Mouse (Mus musculus) intestine, embryonic 14.5 days (tissue): Measurements from ENCODE around the gene Abcg4. TPM values are rescaled to one million over a fixed set of nuclear protein-coding genes. Genes with fewer than 3 reads are reported as not detected.
"Not testable (repeated sequence)": the region's sequence is repeated elsewhere in the genome, so short reads cannot be mapped to it uniquely, and the experiment has no call there.

Experiments
- ATAC-seq: fragments of 200-750 bp; cut with Nextera tagmentation; replicated peaks from 2 replicates; pipeline ENCODE4 v1.8.0; 2017; ENCODE audit warnings: low read depth, moderate number of reproducible peaks, moderate TSS enrichment, moderate library complexity; ENCODE audit not compliant: low FRiP score, low TSS enrichment
- DNase-seq: peaks from one replicate; pipeline ENCODE4 v3.0.0-alpha.2; 2018; ENCODE audit warnings: low spot score
- H3K27ac ChIP-seq: fragments of 300-500 bp; sonication (generic); 2 replicates; pipeline ENCODE4 v1.5.1; 2014; ENCODE audit warnings: low read depth, mild to moderate bottlenecking, control low read depth
- H3K27me3 ChIP-seq: fragments of 300-500 bp; sonication (generic); replicated peaks from 2 replicates; pipeline ENCODE4 v1.6.1; 2014; ENCODE audit warnings: low read length, control low read depth; ENCODE audit not compliant: control insufficient read depth, insufficient read depth
- H3K36me3 ChIP-seq: fragments of 300-500 bp; sonication (generic); 2 replicates; pipeline ENCODE4 v1.6.1; 2014; ENCODE audit warnings: low read length, control low read depth; ENCODE audit not compliant: control insufficient read depth, insufficient read depth
- H3K4me1 ChIP-seq: fragments of 300-500 bp; sonication (generic); replicated peaks from 2 replicates; pipeline ENCODE4 v1.6.1; 2014; ENCODE audit warnings: low read length, control low read depth, mixed read lengths; ENCODE audit not compliant: control insufficient read depth, insufficient read depth
- H3K4me2 ChIP-seq: fragments of 300-500 bp; sonication (generic); 2 replicates; pipeline ENCODE4 v1.6.1; 2014; ENCODE audit warnings: low read length
- H3K4me3 ChIP-seq: fragments of 300-500 bp; sonication (generic); 2 replicates; pipeline ENCODE4 v1.5.1; 2014; ENCODE audit warnings: low read depth, low read length, control low read depth, mixed read lengths
- H3K9ac ChIP-seq: fragments of 300-500 bp; sonication (generic); 2 replicates; pipeline ENCODE4 v1.6.1; 2014; ENCODE audit warnings: mild to moderate bottlenecking, low read length
- H3K9me3 ChIP-seq: fragments of 300-500 bp; sonication (generic); 2 replicates; pipeline ENCODE4 v1.6.1; 2016; ENCODE audit warnings: low read length, control low read depth; ENCODE audit not compliant: control insufficient read depth
- WGBS: fragments of 180-500 bp; shearing (Covaris S2); extraction: QIAGEN DNeasy Blood & Tissue Kit; methylation state at CpG from one replicate; pipeline ENCODE4 v1.1.7; 2014; 5-methylcytosine and 5-hydroxymethylcytosine counted together
- polyA plus RNA-seq: library from polyadenylated mRNA; unstranded; fragments of >200 nt; fragmentation: Nextera tagmentation; extraction: Ambion mirVana; gene quantifications from 2 replicates; pipeline ENCODE4 v1.2.1, GENCODE M21; 2014

The Abcg4 gene
- polyA plus RNA-seq, 1 experiment from 2014 or later = 3.6 TPM

- no peaks in the 10 kb centered on the region for H3K9me3 ChIP-seq
- 96% methylated on average over 13 of the region's 13 CpGs for WGBS
- no peak overlapping the region for H3K4me2 ChIP-seq
- no peaks in the 10 kb centered on the region for H3K27me3 ChIP-seq
- H3K27ac ChIP-seq = no peak overlapping the region
- no peak overlapping the region for H3K4me3 ChIP-seq
- H3K9ac ChIP-seq = no peak overlapping the region
- ATAC-seq = no peak
- DNase-seq = no peak
- H3K4me1 ChIP-seq = peaks cover 12% of the 10 kb centered on the region
- peaks cover 70% of the 10 kb centered on the region for H3K36me3 ChIP-seq
Observed at GRCm38 (mm10) chr9:44332918-44333638, 44.7 kb upstream of the Abcg4 start.

- ATAC-seq (no peak), DNase-seq (no peak)
- Histone ChIP-seq H3K4me3 (no peak overlapping the region), H3K9me3 (no peaks in the 10 kb centered on the region), H3K27ac (no peak overlapping the region), H3K36me3 (peaks cover 60% of the 10 kb centered on the region), H3K27me3 (no peaks in the 10 kb centered on the region), H3K9ac (no peak overlapping the region), H3K4me1 (peaks cover 11% of the 10 kb centered on the region), H3K4me2 (no peak overlapping the region)
- 86% methylated on average over 6 of the region's 6 CpGs for WGBS
Observed at GRCm38 (mm10) chr9:44330736-44331135, 42.3 kb upstream of the Abcg4 start.

DNA sequence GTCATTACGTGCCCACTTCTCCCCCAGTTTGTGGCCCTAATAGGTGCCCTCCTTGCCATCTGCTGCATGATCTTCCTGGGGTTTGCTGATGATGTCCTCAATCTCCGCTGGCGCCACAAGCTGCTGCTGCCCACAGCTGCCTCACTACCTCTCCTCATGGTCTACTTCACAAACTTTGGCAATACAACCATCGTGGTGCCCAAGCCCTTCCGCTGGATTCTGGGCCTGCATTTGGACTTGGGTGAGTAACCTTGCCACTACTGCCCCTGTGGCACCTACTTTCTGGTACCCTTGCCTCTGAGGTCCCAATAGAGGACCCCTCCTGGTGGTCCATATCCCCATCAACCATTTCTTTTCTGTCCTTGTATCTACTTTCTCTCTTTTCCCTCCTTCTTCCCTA lies 39.5 kb upstream of the Abcg4 start:
- Histone ChIP-seq H3K9me3 (no peaks in the 10 kb centered on the region), H3K27ac (no peak overlapping the region), H3K36me3 (peaks cover 49% of the 10 kb centered on the region), H3K27me3 (no peaks in the 10 kb centered on the region), H3K4me2 (peak overlapping the region; percentile 68), H3K4me3 (peak overlapping the region; percentile 65; the same call in 1 of the 2 replicates), H3K4me1 (peaks cover 11% of the 10 kb centered on the region), H3K9ac (peak overlapping the region; percentile 16; the same call in 1 of the 2 replicates)
- WGBS = 91% methylated on average over 5 of the region's 5 CpGs
- ATAC-seq = no peak
- DNase-seq = no peak

DNA sequence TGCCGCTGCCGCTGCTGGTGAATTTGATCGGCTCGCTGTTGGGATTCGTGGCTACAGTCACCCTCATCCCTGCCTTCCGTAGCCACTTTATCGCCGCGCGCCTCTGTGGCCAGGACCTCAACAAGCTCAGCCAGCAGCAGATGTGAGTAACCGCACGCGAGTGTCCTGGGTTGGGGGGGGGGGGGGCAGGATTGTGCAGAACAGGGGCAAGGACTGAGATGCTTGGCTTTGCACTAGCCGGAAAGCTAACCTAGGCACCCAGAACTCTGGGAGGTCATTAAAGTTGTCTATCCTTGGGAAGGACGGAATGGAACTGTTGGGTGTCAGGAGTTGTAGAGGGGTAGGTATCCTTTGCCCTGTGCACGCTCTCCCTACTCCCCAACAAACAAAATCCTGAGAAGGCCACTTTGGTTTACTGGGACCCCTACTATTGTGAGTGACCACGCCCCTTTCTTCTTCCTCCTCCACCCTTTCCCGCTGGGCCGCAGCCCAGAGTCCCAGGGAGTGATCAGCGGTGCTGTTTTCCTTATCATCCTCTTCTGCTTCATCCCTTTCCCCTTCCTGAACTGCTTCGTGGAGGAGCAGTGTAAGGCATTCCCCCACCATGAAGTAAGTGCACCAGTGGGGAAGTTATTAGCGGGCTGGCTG lies 38.8 kb upstream of the Abcg4 start:
- under 1% methylated on average over 22 of the region's 22 CpGs for WGBS
- Histone ChIP-seq H3K4me1 (peaks cover 11% of the 10 kb centered on the region), H3K27ac (peak overlapping the region; percentile 86), H3K9ac (peak overlapping the region; percentile 70), H3K36me3 (peaks cover 42% of the 10 kb centered on the region), H3K27me3 (no peaks in the 10 kb centered on the region), H3K9me3 (no peaks in the 10 kb centered on the region), H3K4me3 (peak overlapping the region; percentile 65), H3K4me2 (peak overlapping the region; percentile 68)
- DNase-seq (peak; percentile 74), ATAC-seq (peak; percentile 48; the same call in 1 of the 2 replicates)

- under 1% methylated on average over 38 of the region's 38 CpGs for WGBS
- Histone ChIP-seq H3K36me3 (peaks cover 35% of the 10 kb centered on the region), H3K4me3 (peak overlapping the region; percentile 65), H3K27me3 (no peaks in the 10 kb centered on the region), H3K27ac (peak overlapping the region; percentile 86), H3K4me2 (peak overlapping the region; percentile 68), H3K4me1 (peaks cover 11% of the 10 kb centered on the region), H3K9me3 (no peaks in the 10 kb centered on the region), H3K9ac (peak overlapping the region; percentile 70)
- peak; percentile 91 for ATAC-seq
- DNase-seq = peak; percentile 88
Observed at GRCm38 (mm10) chr9:44326371-44327063, 38.1 kb upstream of the Abcg4 start.

GRCm38 (mm10) chr9:44325768-44326370 lies 37.5 kb upstream of the Abcg4 start, which contains the start of gene Dpagt1:
Gene Dpagt1, plus strand, starts transcription at chr9:44326019.
- Histone ChIP-seq H3K27ac (peak within 1 kb of the TSS; percentile 86), H3K4me1 (peaks cover 11% of the 10 kb centered on the region), H3K4me3 (peak within 1 kb of the TSS; percentile 65), H3K36me3 (peaks cover 29% of the 10 kb centered on the region), H3K4me2 (peak within 1 kb of the TSS; percentile 68), H3K27me3 (no peaks in the 10 kb centered on the region), H3K9ac (peak within 1 kb of the TSS; percentile 70), H3K9me3 (no peaks in the 10 kb centered on the region)
- ATAC-seq = peak; percentile 16; the same call in 1 of the 2 replicates
- 3% methylated on average over 12 of the region's 12 CpGs for WGBS
- peak; percentile 86 for DNase-seq

GRCm38 (mm10) chr9:44325032-44325767 lies 36.8 kb upstream of the Abcg4 start:
- Histone ChIP-seq H3K27ac (0 out of 2 replicates have a peak overlapping the region, but pooled peaks have one; percentile 86), H3K4me1 (peaks cover 11% of the 10 kb centered on the region), H3K4me2 (peak overlapping the region; percentile 68), H3K36me3 (peaks cover 22% of the 10 kb centered on the region)
- not testable (repeated sequence) for H3K4me3 ChIP-seq, DNase-seq, H3K27me3 ChIP-seq, H3K9ac ChIP-seq, H3K9me3 ChIP-seq, ATAC-seq
- 67% methylated on average over 7 of the region's 8 CpGs for WGBS

GRCm38 (mm10) chr9:44324147-44324546 lies 35.7 kb upstream of the Abcg4 start:
- H3K9me3 ChIP-seq = no peaks in the 10 kb centered on the region
- H3K27ac ChIP-seq = no peak overlapping the region
- peaks cover 12% of the 10 kb centered on the region for H3K36me3 ChIP-seq
- no peak overlapping the region for H3K9ac ChIP-seq
- WGBS = 78% methylated on average over 6 of the region's 6 CpGs
- ATAC-seq (no peak), DNase-seq (no peak)
- H3K4me2 ChIP-seq = no peak overlapping the region
- peaks cover 13% of the 10 kb centered on the region for H3K4me1 ChIP-seq
- no peak overlapping the region for H3K4me3 ChIP-seq
- no peaks in the 10 kb centered on the region for H3K27me3 ChIP-seq
